Mouse (Mus musculus): ENCODE data around the gene 2610528J11Rik. TPM values are rescaled to one million over a fixed set of nuclear protein-coding genes. Genes with fewer than 3 reads are reported as not detected.
A peak's percentile ranks its signal among the peaks of the same experiment; 100 is the strongest.

The 2610528J11Rik gene
- polyA plus RNA-seq, 1 experiment from 2014 or later = not detected

GRCm38 (mm10) chr4:118533156-118533555, 6.4 kb downstream of the 2610528J11Rik start:
- H3K9ac ChIP-seq (ENCODE audit: low read length) = no peak overlapping the region
- H3K27ac ChIP-seq (ENCODE audit: low read depth, low read length) = no peak overlapping the region
- no peak for ATAC-seq
- H3K4me3 ChIP-seq (ENCODE audit: low read depth, low read length) = no peak overlapping the region
- WGBS = 78% methylated on average over 3 of the region's 4 CpGs
- H3K36me3 ChIP-seq (ENCODE audit: control insufficient read depth, insufficient read depth, low read length) = no peaks in the 10 kb centered on the region
- H3K4me1 ChIP-seq (ENCODE audit: control insufficient read depth, insufficient read depth, low read length) = no peaks in the 10 kb centered on the region
- DNase-seq (ENCODE audit: low spot score) = no peak
- H3K9me3 ChIP-seq (replicated peaks; ENCODE audit: control insufficient read depth, low read length) = no peaks in the 10 kb centered on the region
- H3K4me2 ChIP-seq (ENCODE audit: low read length) = no peak overlapping the region
- no peaks in the 10 kb centered on the region for H3K27me3 ChIP-seq (replicated peaks; ENCODE audit: control insufficient read depth, insufficient read depth, low read length)

DNA sequence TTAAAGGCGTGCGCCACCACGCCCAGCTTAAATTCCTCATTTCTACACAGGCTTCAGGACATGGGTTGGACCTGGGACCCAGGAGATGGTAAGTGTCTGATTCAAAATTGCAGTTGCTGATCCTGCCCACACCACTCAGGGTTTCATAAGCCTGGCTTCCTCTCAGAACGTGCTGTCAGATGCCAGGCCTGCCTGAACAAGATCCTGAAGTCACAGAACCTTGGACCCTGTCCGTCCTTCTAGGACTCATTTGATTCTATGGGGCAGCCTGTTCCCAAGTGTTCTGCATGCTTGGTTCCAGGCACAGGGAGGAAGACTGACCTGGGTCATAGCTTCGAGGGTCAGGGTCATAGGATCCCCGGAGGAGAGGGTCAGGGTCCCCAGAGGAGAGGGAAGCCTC, 6.8 kb downstream of the 2610528J11Rik start:
- no peaks in the 10 kb centered on the region for H3K4me1 ChIP-seq (ENCODE audit: control insufficient read depth, insufficient read depth, low read length)
- no peak overlapping the region for H3K27ac ChIP-seq (ENCODE audit: low read depth, low read length)
- no peaks in the 10 kb centered on the region for H3K9me3 ChIP-seq (replicated peaks; ENCODE audit: control insufficient read depth, low read length)
- 81% methylated on average over 7 of the region's 7 CpGs for WGBS
- H3K4me2 ChIP-seq (ENCODE audit: low read length) = no peak overlapping the region
- no peak overlapping the region for H3K4me3 ChIP-seq (ENCODE audit: low read depth, low read length)
- H3K9ac ChIP-seq (ENCODE audit: low read length) = no peak overlapping the region
- DNase-seq (ENCODE audit: low spot score) (no peak), ATAC-seq (no peak)
- H3K36me3 ChIP-seq (ENCODE audit: control insufficient read depth, insufficient read depth, low read length) = no peaks in the 10 kb centered on the region
- H3K27me3 ChIP-seq (replicated peaks; ENCODE audit: control insufficient read depth, insufficient read depth, low read length) = no peaks in the 10 kb centered on the region

DNA sequence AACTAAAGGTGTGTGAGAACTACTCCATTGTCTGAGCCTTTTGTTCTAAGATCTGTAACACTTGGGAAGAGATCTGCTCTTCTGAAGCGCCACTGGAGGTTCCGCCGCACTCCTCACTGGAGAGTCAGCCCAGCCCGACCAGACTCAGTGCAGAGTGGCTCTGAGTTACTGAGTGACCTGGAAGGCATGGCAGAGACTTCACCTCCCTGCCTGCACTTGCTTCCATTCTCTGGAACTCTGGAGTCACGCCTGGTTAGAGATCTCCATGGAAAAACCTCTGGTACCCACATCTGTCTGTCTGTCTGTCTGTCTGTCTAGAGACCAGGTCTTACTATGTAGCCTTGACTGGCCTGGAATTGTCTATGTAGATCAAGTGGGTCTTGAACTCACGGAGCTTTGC, 8.8 kb downstream of the 2610528J11Rik start:
- Histone ChIP-seq H3K4me2 (ENCODE audit: low read length) (no peak overlapping the region), H3K9ac (ENCODE audit: low read length) (no peak overlapping the region), H3K27me3 (replicated peaks; ENCODE audit: control insufficient read depth, insufficient read depth, low read length) (no peaks in the 10 kb centered on the region), H3K4me3 (ENCODE audit: low read depth, low read length) (no peak overlapping the region), H3K27ac (ENCODE audit: low read depth, low read length) (no peak overlapping the region), H3K36me3 (ENCODE audit: control insufficient read depth, insufficient read depth, low read length) (no peaks in the 10 kb centered on the region), H3K4me1 (ENCODE audit: control insufficient read depth, insufficient read depth, low read length) (no peaks in the 10 kb centered on the region), H3K9me3 (replicated peaks; ENCODE audit: control insufficient read depth, low read length) (no peaks in the 10 kb centered on the region)
- DNase-seq (ENCODE audit: low spot score) (no peak), ATAC-seq (no peak)
- WGBS = 79% methylated on average over 6 of the region's 6 CpGs

GRCm38 (mm10) chr4:118537801-118538200, 11.0 kb downstream of the 2610528J11Rik start:
- ATAC-seq = no peak
- Histone ChIP-seq H3K27me3 (replicated peaks; ENCODE audit: control insufficient read depth, insufficient read depth, low read length) (no peaks in the 10 kb centered on the region), H3K4me3 (ENCODE audit: low read depth, low read length) (no peak overlapping the region), H3K27ac (ENCODE audit: low read depth, low read length) (no peak overlapping the region), H3K36me3 (ENCODE audit: control insufficient read depth, insufficient read depth, low read length) (no peaks in the 10 kb centered on the region), H3K9ac (ENCODE audit: low read length) (no peak overlapping the region), H3K4me2 (ENCODE audit: low read length) (no peak overlapping the region), H3K4me1 (ENCODE audit: control insufficient read depth, insufficient read depth, low read length) (no peaks in the 10 kb centered on the region), H3K9me3 (replicated peaks; ENCODE audit: control insufficient read depth, low read length) (no peaks in the 10 kb centered on the region)
- DNase-seq (ENCODE audit: low spot score) = no peak
- WGBS = 49% methylated on average over 6 of the region's 6 CpGs

DNA sequence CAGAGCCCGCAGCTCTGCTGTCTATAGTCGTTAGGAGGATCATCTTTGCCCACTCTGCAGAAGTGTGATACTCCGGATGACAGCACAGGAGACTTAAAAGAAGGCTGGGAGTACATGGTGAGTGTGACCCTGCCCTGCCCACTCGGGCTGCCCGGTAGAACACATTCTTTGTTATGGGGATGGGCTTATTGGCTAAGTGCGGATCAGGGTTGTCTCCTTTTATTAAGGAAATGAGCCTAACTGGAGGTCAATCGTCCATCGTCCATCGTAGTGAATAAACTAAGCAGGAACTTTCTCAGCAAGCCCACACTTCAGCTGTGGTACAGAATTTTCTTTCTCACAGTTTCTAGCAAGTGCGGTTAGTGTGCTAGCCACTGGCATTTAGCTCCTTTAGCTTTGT, 13.1 kb downstream of the 2610528J11Rik start:
- Histone ChIP-seq H3K9me3 (replicated peaks; ENCODE audit: control insufficient read depth, low read length) (no peaks in the 10 kb centered on the region), H3K4me1 (ENCODE audit: control insufficient read depth, insufficient read depth, low read length) (peaks cover 5% of the 10 kb centered on the region; the same call in 1 of the 2 replicates), H3K27ac (ENCODE audit: low read depth, low read length) (no peak overlapping the region), H3K27me3 (replicated peaks; ENCODE audit: control insufficient read depth, insufficient read depth, low read length) (no peaks in the 10 kb centered on the region), H3K9ac (ENCODE audit: low read length) (no peak overlapping the region), H3K4me3 (ENCODE audit: low read depth, low read length) (no peak overlapping the region), H3K36me3 (ENCODE audit: control insufficient read depth, insufficient read depth, low read length) (no peaks in the 10 kb centered on the region), H3K4me2 (ENCODE audit: low read length) (no peak overlapping the region)
- DNase-seq (ENCODE audit: low spot score) = no peak
- WGBS = 11% methylated on average over 10 of the region's 10 CpGs
- no peak for ATAC-seq

GRCm38 (mm10) chr4:118542510-118543157, 15.8 kb downstream of the 2610528J11Rik start:
- WGBS = 71% methylated on average over 9 of the region's 9 CpGs
- H3K27ac ChIP-seq (ENCODE audit: low read depth, low read length) = no peak overlapping the region
- no peak overlapping the region for H3K9ac ChIP-seq (ENCODE audit: low read length)
- H3K36me3 ChIP-seq (ENCODE audit: control insufficient read depth, insufficient read depth, low read length) = no peaks in the 10 kb centered on the region
- H3K27me3 ChIP-seq (replicated peaks; ENCODE audit: control insufficient read depth, insufficient read depth, low read length) = no peaks in the 10 kb centered on the region
- H3K4me2 ChIP-seq (ENCODE audit: low read length) = no peak overlapping the region
- no peak for DNase-seq (ENCODE audit: low spot score)
- no peak for ATAC-seq
- no peak overlapping the region for H3K4me3 ChIP-seq (ENCODE audit: low read depth, low read length)
- peaks cover 5% of the 10 kb centered on the region; the same call in 1 of the 2 replicates for H3K4me1 ChIP-seq (ENCODE audit: control insufficient read depth, insufficient read depth, low read length)
- H3K9me3 ChIP-seq (replicated peaks; ENCODE audit: control insufficient read depth, low read length) = no peaks in the 10 kb centered on the region

DNA sequence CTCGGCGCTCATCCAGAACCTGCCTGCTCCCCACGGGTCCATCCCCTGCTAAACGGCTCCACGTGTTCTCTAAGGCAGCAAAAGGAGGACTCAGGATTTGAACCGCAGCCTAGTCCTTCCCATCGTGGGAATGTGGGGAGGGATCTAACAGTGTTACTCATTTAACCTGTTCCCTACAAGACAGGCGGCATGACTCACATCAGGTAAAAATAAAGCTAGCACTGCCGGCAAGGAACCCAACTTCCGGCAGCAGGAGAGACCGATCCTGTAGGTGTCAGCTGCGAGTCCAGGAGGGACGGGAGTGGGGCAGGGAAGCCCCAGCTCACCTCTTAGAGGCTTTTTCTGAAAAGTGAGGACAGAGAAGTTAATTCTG, 16.3 kb downstream of the 2610528J11Rik start:
- Histone ChIP-seq H3K36me3 (ENCODE audit: control insufficient read depth, insufficient read depth, low read length) (no peaks in the 10 kb centered on the region), H3K4me1 (ENCODE audit: control insufficient read depth, insufficient read depth, low read length) (peaks cover 5% of the 10 kb centered on the region; the same call in 1 of the 2 replicates), H3K4me2 (ENCODE audit: low read length) (peak overlapping the region; percentile 55), H3K4me3 (ENCODE audit: low read depth, low read length) (peak overlapping the region; percentile 20; the same call in 1 of the 2 replicates), H3K27me3 (replicated peaks; ENCODE audit: control insufficient read depth, insufficient read depth, low read length) (no peaks in the 10 kb centered on the region), H3K9ac (ENCODE audit: low read length) (no peak overlapping the region; the same call in 1 of the 2 replicates), H3K9me3 (replicated peaks; ENCODE audit: control insufficient read depth, low read length) (no peaks in the 10 kb centered on the region), H3K27ac (ENCODE audit: low read depth, low read length) (no peak overlapping the region)
- ATAC-seq (no peak), DNase-seq (ENCODE audit: low spot score) (no peak)
- 21% methylated on average over 13 of the region's 13 CpGs for WGBS

- Histone ChIP-seq H3K4me2 (ENCODE audit: low read length) (peak within 1 kb of the TSS; percentile 55), H3K27me3 (replicated peaks; ENCODE audit: control insufficient read depth, insufficient read depth, low read length) (no peaks in the 10 kb centered on the region), H3K9me3 (replicated peaks; ENCODE audit: control insufficient read depth, low read length) (no peaks in the 10 kb centered on the region), H3K36me3 (ENCODE audit: control insufficient read depth, insufficient read depth, low read length) (no peaks in the 10 kb centered on the region), H3K27ac (ENCODE audit: low read depth, low read length) (no peak within 1 kb of the TSS), H3K4me1 (ENCODE audit: control insufficient read depth, insufficient read depth, low read length) (peaks cover 5% of the 10 kb centered on the region; the same call in 1 of the 2 replicates), H3K9ac (ENCODE audit: low read length) (peak within 1 kb of the TSS; percentile 32), H3K4me3 (ENCODE audit: low read depth, low read length) (peak within 1 kb of the TSS; percentile 20)
- ATAC-seq = no peak
- 1% methylated on average over 24 of the region's 24 CpGs for WGBS
- DNase-seq (ENCODE audit: low spot score) = no peak
Measured at GRCm38 (mm10) chr4:118543592-118544260, 16.9 kb downstream of the 2610528J11Rik start, which contains the start of gene Tmem125. Gene Tmem125, minus strand, starts transcription at chr4:118544044.
